Mouse (Mus musculus) heart, adult 2 months (tissue): Measurements from ENCODE around the gene Sik1.

Source experiments
- CTCF ChIP-seq: fragments of 200-600 bp; IDR thresholded peaks from 2 replicates; pipeline ENCODE4 v1.8.1; 2022; ENCODE audit warnings: antibody characterized with exemption, mild to moderate bottlenecking, moderate library complexity
- EP300 ChIP-seq: fragments of 200-500 bp; IDR thresholded peaks from 2 replicates; pipeline ENCODE4 v1.6.1; 2011; ENCODE audit warnings: low read depth, low read length, control low read depth; ENCODE audit not compliant: insufficient read depth
- POLR2A ChIP-seq: fragments of 200-500 bp; IDR thresholded peaks from 2 replicates; pipeline ENCODE4 v1.6.1; 2011; ENCODE audit warnings: mild to moderate bottlenecking, low read depth, low read length, control low read depth; ENCODE audit not compliant: insufficient read depth

GRCm38 (mm10) chr17:31896311-31896710, 40.7 kb upstream of the Sik1 start:
- no peak for TF ChIP-seq CTCF
- no peak for TF ChIP-seq POLR2A
- no peak for TF ChIP-seq EP300
